Mouse (Mus musculus) hindbrain, embryonic 16.5 days (tissue): ENCODE measurements at regions not wholly inside any gene's neighbourhood (a gene's known extent, or its start where the extent isn't known, plus 50 kb on each side); places are given as distances from the start of the nearest gene placed in this dataset.
A peak's percentile ranks its signal among the peaks of the same experiment; 100 is the strongest.

Experiments used
- ATAC-seq: fragments of 200-750 bp; cut with Nextera tagmentation; 2 replicates; pipeline ENCODE4 v1.8.0; 2017; ENCODE audit warnings: moderate TSS enrichment, moderate library complexity
- H3K27ac ChIP-seq: fragments of 300-500 bp; sonication (generic); 2 replicates; pipeline ENCODE4 v1.5.1; 2014; ENCODE audit warnings: low read depth, mild to moderate bottlenecking, control low read depth, low read length, moderate library complexity
- H3K27me3 ChIP-seq: fragments of 300-500 bp; sonication (generic); replicated peaks from 2 replicates; pipeline ENCODE4 v1.6.1; 2014; ENCODE audit warnings: low read length; ENCODE audit not compliant: control insufficient read depth, insufficient read depth
- H3K36me3 ChIP-seq: fragments of 300-500 bp; sonication (generic); 2 replicates; pipeline ENCODE4 v1.6.1; 2014; ENCODE audit warnings: mild to moderate bottlenecking, low read length, moderate library complexity, mixed read lengths; ENCODE audit not compliant: control insufficient read depth, insufficient read depth
- H3K4me1 ChIP-seq: fragments of 300-500 bp; sonication (generic); 2 replicates; pipeline ENCODE4 v1.6.1; 2014; ENCODE audit warnings: low read depth, low read length; ENCODE audit not compliant: control insufficient read depth, insufficient read depth
- H3K4me2 ChIP-seq: fragments of 300-500 bp; sonication (generic); 2 replicates; pipeline ENCODE4 v1.6.1; 2014; ENCODE audit warnings: mild to moderate bottlenecking, low read length, control low read depth, moderate library complexity
- H3K4me3 ChIP-seq: fragments of 300-500 bp; sonication (generic); 2 replicates; pipeline ENCODE4 v1.5.1; 2014; ENCODE audit warnings: mild to moderate bottlenecking, low read length, control low read depth, moderate library complexity
- H3K9ac ChIP-seq: fragments of 300-500 bp; sonication (generic); 2 replicates; pipeline ENCODE4 v1.6.1; 2014; ENCODE audit warnings: low read depth, mild to moderate bottlenecking, control low read depth, low read length, moderate library complexity
- H3K9me3 ChIP-seq: fragments of 300-500 bp; sonication (generic); 2 replicates; pipeline ENCODE4 v1.6.1; 2014; ENCODE audit warnings: mild to moderate bottlenecking, low read length, moderate library complexity; ENCODE audit not compliant: control insufficient read depth
- WGBS: fragments of 180-500 bp; shearing (Covaris S2); extraction: QIAGEN DNeasy Blood & Tissue Kit; methylation state at CpG from one replicate; pipeline ENCODE4 v1.1.7; 2014; 5-methylcytosine and 5-hydroxymethylcytosine counted together

GRCm38 (mm10) chr13:80502927-80503326, 380.3 kb upstream of the Arrdc3 start:
- H3K27me3 ChIP-seq = no peaks in the 10 kb centered on the region
- no peak overlapping the region for H3K4me3 ChIP-seq
- no peaks in the 10 kb centered on the region for H3K36me3 ChIP-seq
- no peak overlapping the region for H3K9ac ChIP-seq
- no peaks in the 10 kb centered on the region for H3K9me3 ChIP-seq
- no peak overlapping the region for H3K27ac ChIP-seq
- no peak overlapping the region for H3K4me2 ChIP-seq
- no peak for ATAC-seq
- WGBS = 85% methylated on average over 1 of the region's 1 CpGs
- no peaks in the 10 kb centered on the region for H3K4me1 ChIP-seq

DNA sequence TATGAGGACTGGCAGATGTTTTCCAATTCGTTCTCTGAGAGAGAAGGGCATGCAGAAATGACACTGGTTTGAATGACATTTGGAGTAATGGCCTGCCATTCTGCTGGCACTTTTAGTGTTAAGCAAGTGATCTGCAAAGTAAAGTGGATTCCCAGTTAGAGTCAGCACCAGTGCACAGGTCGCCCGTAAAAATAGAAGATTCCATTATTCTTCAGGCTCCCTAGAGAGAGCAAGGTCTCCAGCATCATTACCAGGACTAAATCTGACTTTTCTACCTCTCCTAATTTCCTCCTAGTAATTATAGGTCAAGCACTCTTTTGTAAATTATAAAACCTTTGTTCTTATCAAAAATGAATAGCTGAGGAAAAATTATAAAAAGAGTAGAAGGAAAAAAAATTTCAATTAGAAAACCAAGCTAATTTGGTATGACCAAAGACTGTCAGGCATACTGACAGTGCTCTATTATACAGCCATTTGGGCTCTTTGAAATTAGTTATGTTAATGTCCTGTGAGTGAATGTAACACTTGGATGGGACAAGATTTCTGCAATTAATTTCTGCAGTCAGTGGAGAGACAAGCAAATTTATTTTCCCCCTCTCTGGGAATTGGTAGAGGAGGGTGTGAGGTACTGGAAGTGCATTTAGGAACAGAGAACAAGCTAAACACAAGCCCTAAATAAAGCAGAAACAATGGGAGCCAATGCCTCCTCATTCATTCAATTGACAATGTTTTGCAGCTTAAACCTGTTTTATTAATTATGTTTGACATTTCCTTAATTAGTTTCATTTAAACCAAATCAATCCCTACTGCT, 368.8 kb upstream of the Arrdc3 start:
- 23% methylated on average over 3 of the region's 3 CpGs for WGBS
- H3K9ac ChIP-seq = no peak overlapping the region
- no peaks in the 10 kb centered on the region for H3K27me3 ChIP-seq
- peak; percentile 93 for ATAC-seq
- H3K4me3 ChIP-seq = no peak overlapping the region
- no peaks in the 10 kb centered on the region; the same call in 1 of the 2 replicates for H3K4me1 ChIP-seq
- no peak overlapping the region for H3K4me2 ChIP-seq
- H3K27ac ChIP-seq = no peak overlapping the region
- H3K9me3 ChIP-seq = no peaks in the 10 kb centered on the region
- H3K36me3 ChIP-seq = no peaks in the 10 kb centered on the region

GRCm38 (mm10) chr13:80514982-80515253, 368.3 kb upstream of the Arrdc3 start:
- ATAC-seq = peak; percentile 84

GRCm38 (mm10) chr13:80518836-80519235, 364.3 kb upstream of the Arrdc3 start:
- 74% methylated on average over 1 of the region's 1 CpGs for WGBS
- H3K4me1 ChIP-seq = no peaks in the 10 kb centered on the region; the same call in 1 of the 2 replicates
- no peaks in the 10 kb centered on the region for H3K9me3 ChIP-seq
- no peaks in the 10 kb centered on the region for H3K27me3 ChIP-seq
- no peak overlapping the region for H3K4me3 ChIP-seq
- no peak overlapping the region for H3K27ac ChIP-seq
- H3K9ac ChIP-seq = no peak overlapping the region
- H3K4me2 ChIP-seq = no peak overlapping the region
- no peaks in the 10 kb centered on the region for H3K36me3 ChIP-seq
- ATAC-seq = no peak

More at GRCm38 (mm10) chr13:80514982-80515253, 368.3 kb upstream of the Arrdc3 start:
- no peaks in the 10 kb centered on the region; the same call in 1 of the 2 replicates for H3K4me1 ChIP-seq
- no peaks in the 10 kb centered on the region for H3K9me3 ChIP-seq
- no peak overlapping the region for H3K9ac ChIP-seq
- 14% methylated on average over 4 of the region's 4 CpGs for WGBS
- H3K4me2 ChIP-seq = no peak overlapping the region
- H3K4me3 ChIP-seq = no peak overlapping the region
- no peak overlapping the region for H3K27ac ChIP-seq
- no peaks in the 10 kb centered on the region for H3K27me3 ChIP-seq
- H3K36me3 ChIP-seq = no peaks in the 10 kb centered on the region

DNA sequence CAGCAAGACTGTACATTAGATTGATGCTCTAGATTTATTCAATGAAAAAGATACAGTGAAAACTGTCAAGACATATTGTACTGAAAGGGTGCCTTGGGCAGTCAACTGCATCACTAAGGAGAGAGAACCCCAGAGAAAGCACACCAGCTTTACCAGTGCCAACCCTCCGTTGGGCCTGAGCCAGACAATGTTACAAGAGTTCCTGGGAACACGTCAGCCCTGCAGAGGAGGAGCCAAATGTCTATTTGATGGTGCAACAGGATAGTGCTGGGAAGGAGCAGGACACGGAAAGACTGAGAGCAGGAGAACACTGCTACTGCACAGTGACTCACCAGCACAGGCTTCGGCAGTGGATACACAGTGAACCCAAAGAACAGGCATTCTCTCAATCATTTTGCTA, 363.4 kb upstream of the Arrdc3 start:
- Histone ChIP-seq H3K27ac (no peak overlapping the region), H3K9me3 (no peaks in the 10 kb centered on the region), H3K36me3 (no peaks in the 10 kb centered on the region), H3K4me1 (no peaks in the 10 kb centered on the region; the same call in 1 of the 2 replicates), H3K4me2 (no peak overlapping the region), H3K4me3 (no peak overlapping the region), H3K27me3 (no peaks in the 10 kb centered on the region), H3K9ac (no peak overlapping the region)
- ATAC-seq = 0 out of 2 replicates have a peak, but pooled peaks have one; percentile 34
- 62% methylated on average over 4 of the region's 4 CpGs for WGBS

- no peaks in the 10 kb centered on the region for H3K4me1 ChIP-seq
- no peaks in the 10 kb centered on the region for H3K9me3 ChIP-seq
- no peak overlapping the region for H3K27ac ChIP-seq
- H3K4me3 ChIP-seq = no peak overlapping the region
- H3K27me3 ChIP-seq = no peaks in the 10 kb centered on the region
- H3K9ac ChIP-seq = no peak overlapping the region
- ATAC-seq = no peak
- H3K4me2 ChIP-seq = no peak overlapping the region
- 93% methylated on average over 1 of the region's 1 CpGs for WGBS
- H3K36me3 ChIP-seq = no peaks in the 10 kb centered on the region
Observed at GRCm38 (mm10) chr13:80535755-80536350, 347.3 kb upstream of the Arrdc3 start.

DNA sequence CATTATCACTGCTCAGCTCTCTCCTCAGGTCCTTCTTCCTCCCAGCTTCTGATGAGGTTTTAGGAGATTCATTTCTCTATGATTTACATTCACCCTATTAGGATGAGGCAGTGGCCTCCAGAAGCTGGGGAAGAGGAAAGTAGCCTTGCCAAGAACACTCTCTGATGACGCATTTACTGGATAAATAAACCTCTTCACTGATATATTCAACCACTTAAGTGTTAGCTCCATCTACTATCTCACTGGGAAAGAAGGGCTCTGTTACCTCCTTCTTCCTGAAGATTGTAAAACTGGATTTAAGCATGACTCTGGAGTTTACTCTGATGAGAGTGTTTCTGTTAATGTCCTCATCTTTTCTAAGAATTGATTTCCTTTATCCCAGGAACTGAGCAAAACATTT, 338.2 kb upstream of the Arrdc3 start:
- Histone ChIP-seq H3K27ac (no peak overlapping the region), H3K4me2 (no peak overlapping the region), H3K9me3 (no peaks in the 10 kb centered on the region), H3K4me1 (no peaks in the 10 kb centered on the region), H3K36me3 (no peaks in the 10 kb centered on the region), H3K27me3 (no peaks in the 10 kb centered on the region), H3K4me3 (no peak overlapping the region), H3K9ac (no peak overlapping the region)
- ATAC-seq = no peak
- 82% methylated on average over 1 of the region's 1 CpGs for WGBS

GRCm38 (mm10) chr13:80557156-80557555, 326.0 kb upstream of the Arrdc3 start:
- no peaks in the 10 kb centered on the region for H3K36me3 ChIP-seq
- no peaks in the 10 kb centered on the region for H3K9me3 ChIP-seq
- H3K4me3 ChIP-seq = no peak overlapping the region
- H3K27me3 ChIP-seq = no peaks in the 10 kb centered on the region
- H3K4me1 ChIP-seq = no peaks in the 10 kb centered on the region
- H3K4me2 ChIP-seq = no peak overlapping the region
- ATAC-seq = no peak
- H3K27ac ChIP-seq = no peak overlapping the region
- H3K9ac ChIP-seq = no peak overlapping the region
